Mouse (Mus musculus): ENCODE measurements around the gene Rasgef1a. TPM values are rescaled to one million over a fixed set of nuclear protein-coding genes. Genes with fewer than 3 reads are reported as not detected.

Rasgef1a gene
- total RNA-seq, 2 experiments from 2014 or later = 0.09 to 0.29 TPM

- no peak for ATAC-seq (ENCODE audit: poor library complexity, severe bottlenecking)
Measured at GRCm38 (mm10) chr6:118122767-118123166, 111.5 kb downstream of the Rasgef1a start.

- no peak for ATAC-seq (ENCODE audit: poor library complexity, severe bottlenecking)
Measured at GRCm38 (mm10) chr6:118126577-118126976, 115.3 kb downstream of the Rasgef1a start.

- peak; percentile 80 for ATAC-seq (ENCODE audit: poor library complexity, severe bottlenecking)
Measured at GRCm38 (mm10) chr6:118127198-118127597, 116.0 kb downstream of the Rasgef1a start.

- ATAC-seq (ENCODE audit: poor library complexity, severe bottlenecking) = peak; percentile 41
Measured at GRCm38 (mm10) chr6:118127827-118128487, 116.7 kb downstream of the Rasgef1a start.

GRCm38 (mm10) chr6:118130022-118130421 lies 118.8 kb downstream of the Rasgef1a start:
- no peak for ATAC-seq (ENCODE audit: poor library complexity, severe bottlenecking)

GRCm38 (mm10) chr6:118134461-118134860 lies 123.2 kb downstream of the Rasgef1a start:
- ATAC-seq (ENCODE audit: poor library complexity, severe bottlenecking) = no peak

GRCm38 (mm10) chr6:118137148-118137547 lies 125.9 kb downstream of the Rasgef1a start:
- peak; percentile 51 for ATAC-seq (ENCODE audit: poor library complexity, severe bottlenecking)

GRCm38 (mm10) chr6:118138731-118139709 lies 127.8 kb downstream of the Rasgef1a start, which contains the start of gene Csgalnact2:
Csgalnact2 (minus strand) TSS chr6:118139140.
- ATAC-seq (ENCODE audit: poor library complexity, severe bottlenecking) = peak; percentile 71

GRCm38 (mm10) chr6:118140961-118141360 lies 129.7 kb downstream of the Rasgef1a start:
- ATAC-seq (ENCODE audit: poor library complexity, severe bottlenecking) = peak; percentile 63

Other genes with a start within 250 kb of the Rasgef1a start
- gene Zfp637, start 170.3 kb upstream of the Rasgef1a start, total RNA-seq (2015) = 15.5 and 17.3 TPM in 2 replicates
- gene Zfp637, start 170.3 kb upstream of the Rasgef1a start, total RNA-seq (2017) = 13.4 and 14.1 TPM in 2 replicates
- gene Zfp239, start 149.3 kb upstream of the Rasgef1a start, total RNA-seq (2015) = 0.40 and 0.43 TPM in 2 replicates
- not detected in 2 replicates for gene Zfp239, start 149.3 kb upstream of the Rasgef1a start, total RNA-seq (2017)
- 648 and 668 TPM in 2 replicates for gene Hnrnpf, start 111.1 kb upstream of the Rasgef1a start, total RNA-seq (2015)
- gene Hnrnpf, start 111.1 kb upstream of the Rasgef1a start, total RNA-seq (2017) = 1,188 and 1,238 TPM in 2 replicates
- gene Fxyd4, start 73.7 kb upstream of the Rasgef1a start, total RNA-seq (2015) = not detected in 2 replicates
- gene Fxyd4, start 73.7 kb upstream of the Rasgef1a start, total RNA-seq (2017) = not detected in 2 replicates
- 111 and 122 TPM in 2 replicates for gene Csgalnact2, start 127.7 kb downstream of the Rasgef1a start, total RNA-seq (2015)
- gene Csgalnact2, start 127.7 kb downstream of the Rasgef1a start, total RNA-seq (2017) = 145 and 157 TPM in 2 replicates
- gene Ret, start 186.3 kb downstream of the Rasgef1a start, total RNA-seq (2015) = 0.09 TPM in 1 of 2 replicates, not detected in the other
- gene Ret, start 186.3 kb downstream of the Rasgef1a start, total RNA-seq (2017) = 0.07 and 0.12 TPM in 2 replicates